Comparison of ENCODE assay signal across 9 mouse cellular contexts in the genomic region with DNA sequence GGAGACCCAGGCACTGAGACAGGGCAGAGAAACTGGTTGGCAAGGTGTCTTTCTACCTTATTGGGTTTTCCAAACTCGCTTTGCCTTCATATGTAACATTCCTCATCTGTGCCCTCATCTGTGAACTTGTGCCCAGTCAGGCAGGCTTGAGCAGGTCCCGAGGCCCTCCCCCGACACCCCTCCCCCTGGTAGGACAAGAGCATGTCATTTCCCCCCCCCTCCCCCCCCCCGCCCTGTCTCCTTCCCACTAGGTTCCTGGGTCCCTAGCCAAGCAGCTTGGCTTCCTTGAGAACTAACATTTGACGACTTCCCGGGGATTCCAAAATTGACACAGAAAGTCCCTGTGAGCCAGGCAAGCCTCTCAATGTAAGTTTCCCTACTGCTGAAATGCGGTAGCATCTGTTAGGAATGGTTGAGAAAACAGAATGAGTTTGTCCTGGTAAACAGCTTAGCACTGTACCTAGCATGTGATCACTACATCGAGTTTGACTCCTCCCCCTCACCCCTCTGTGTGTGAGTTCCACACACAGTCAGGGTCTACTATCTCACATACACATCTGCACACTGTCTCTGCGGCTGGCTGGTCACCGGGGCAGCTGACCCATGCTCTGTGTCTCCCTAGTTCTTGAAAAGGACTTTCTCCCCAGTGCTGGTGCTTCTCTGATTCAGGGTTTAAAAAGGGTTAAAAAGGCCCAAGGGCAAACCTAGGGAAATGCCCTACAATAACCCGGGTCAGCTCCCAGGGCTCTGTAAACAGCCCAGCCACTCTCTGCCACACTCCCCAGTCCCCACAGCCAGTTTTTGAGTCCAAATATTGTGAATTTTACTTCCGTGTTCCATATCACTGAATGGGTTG. TPM values are rescaled to one million over a fixed set of nuclear protein-coding genes. Genes with fewer than 3 reads are reported as not detected.
A peak's percentile ranks its signal among the peaks of the same experiment; 100 is the strongest.
DNase-seq lines count a peak whose midpoint lies in the region; ATAC-seq and TF ChIP-seq lines count a peak whose summit lies in the region.
"Had no signal": no experiment of that assay in that cellular context is flagged by ENCODE, and none has a peak within 500 bp of the region (broad histone marks: within the 10 kb centered on the region; RNA-seq: fewer than 3 reads in every experiment).

No protein-coding gene starts in this region.

- DNase-seq in forebrain, embryonic 10.5 days (ENCODE audit: extremely low spot score, low spot score): no peak
- no peak for DNase-seq in thymus, adult 2 months
- DNase-seq in thymus, postnatal 36 days: no peak
- peak; percentile 67 for DNase-seq in yolk sac, embryonic 10.5 days (ENCODE audit: low spot score)
- DNase-seq in thymus, postnatal 25 days: no peak

- TF ChIP-seq POLR2A in thymus, adult 2 months (IDR thresholded peaks at IDR 0.05; ENCODE audit: control insufficient read depth, extremely low read depth, insufficient read depth, low read length, poor library complexity): no peak

- H3K4me1 ChIP-seq in forebrain, embryonic 10.5 days: peaks cover 42% of the 10 kb centered on the region
- H3K4me1 ChIP-seq in forebrain, embryonic 15.5 days: 0 out of 2 replicates have a peak, but pooled peaks cover 9% of the 10 kb centered on the region
- H3K4me1 ChIP-seq in thymus, adult 2 months (replicated peaks; ENCODE audit: control insufficient read depth, insufficient read depth, low read length): peaks cover 19% of the 10 kb centered on the region
- H3K4me1 ChIP-seq in liver, embryonic 12.5 days: peaks cover 34% of the 10 kb centered on the region
- peaks cover 2% of the 10 kb centered on the region; the same call in 1 of the 2 replicates for H3K4me1 ChIP-seq in hindbrain, embryonic 16.5 days (ENCODE audit: control insufficient read depth, insufficient read depth, low read depth, low read length)

- H3K27me3 ChIP-seq in forebrain, embryonic 10.5 days (ENCODE audit: poor library complexity, severe bottlenecking): peaks cover 4% of the 10 kb centered on the region; the same call in 1 of the 2 replicates
- H3K27me3 ChIP-seq in forebrain, embryonic 15.5 days: no peaks in the 10 kb centered on the region
- H3K27me3 ChIP-seq in thymus, adult 2 months (ENCODE audit: control insufficient read depth, insufficient read depth, low read length): no peaks in the 10 kb centered on the region
- peaks cover 13% of the 10 kb centered on the region for H3K27me3 ChIP-seq in liver, embryonic 12.5 days (replicated peaks)
- no peaks in the 10 kb centered on the region for H3K27me3 ChIP-seq in hindbrain, embryonic 16.5 days (replicated peaks; ENCODE audit: control insufficient read depth, insufficient read depth, low read length)

- H3K9me3 ChIP-seq in forebrain, embryonic 10.5 days: no peaks in the 10 kb centered on the region
- H3K9me3 ChIP-seq in forebrain, embryonic 15.5 days: no peaks in the 10 kb centered on the region
- H3K9me3 ChIP-seq in liver, embryonic 12.5 days (replicated peaks): no peaks in the 10 kb centered on the region
- no peaks in the 10 kb centered on the region for H3K9me3 ChIP-seq in hindbrain, embryonic 16.5 days (ENCODE audit: control insufficient read depth, low read length)

- 56% methylated on average over 11 of the region's 12 CpGs for WGBS in forebrain, embryonic 10.5 days
- 61% methylated on average over 12 of the region's 12 CpGs for WGBS in forebrain, embryonic 15.5 days
- 70% methylated on average over 12 of the region's 12 CpGs for WGBS in thymus, adult 2 months
- WGBS in liver, embryonic 12.5 days (ENCODE audit: insufficient replicate concordance): 22% methylated on average over 12 of the region's 12 CpGs
- WGBS in hindbrain, embryonic 16.5 days: 46% methylated on average over 12 of the region's 12 CpGs

- no peak for ATAC-seq in forebrain, embryonic 15.5 days (replicated peaks)
- peak; percentile 60 for ATAC-seq in liver, embryonic 12.5 days
- ATAC-seq in hindbrain, embryonic 16.5 days: no peak

- H3K9ac ChIP-seq in forebrain, embryonic 15.5 days (replicated peaks): no peak overlapping the region
- H3K9ac ChIP-seq in liver, embryonic 12.5 days: no peak overlapping the region
- H3K9ac ChIP-seq in hindbrain, embryonic 16.5 days (ENCODE audit: low read depth, low read length): no peak overlapping the region

- H3K36me3 ChIP-seq in forebrain, embryonic 10.5 days (replicated peaks): no peaks in the 10 kb centered on the region
- H3K36me3 ChIP-seq in forebrain, embryonic 15.5 days: no peaks in the 10 kb centered on the region
- H3K36me3 ChIP-seq in thymus, adult 2 months (ENCODE audit: control insufficient read depth, insufficient read depth, low read length): no peaks in the 10 kb centered on the region
- H3K36me3 ChIP-seq in liver, embryonic 12.5 days: no peaks in the 10 kb centered on the region
- no peaks in the 10 kb centered on the region for H3K36me3 ChIP-seq in hindbrain, embryonic 16.5 days (ENCODE audit: control insufficient read depth, insufficient read depth, low read length)

- H3K27ac ChIP-seq in forebrain, embryonic 10.5 days: 0 out of 2 replicates have a peak overlapping the region, but pooled peaks have one; percentile 25
- H3K27ac ChIP-seq in forebrain, embryonic 15.5 days (replicated peaks): no peak overlapping the region
- 0 out of 2 replicates have a peak overlapping the region, but pooled peaks have one; percentile 21 for H3K27ac ChIP-seq in thymus, adult 2 months (ENCODE audit: control insufficient read depth, insufficient read depth, low read length)
- peak overlapping the region; percentile 58 for H3K27ac ChIP-seq in liver, embryonic 12.5 days
- H3K27ac ChIP-seq in hindbrain, embryonic 16.5 days (ENCODE audit: low read depth, low read length): no peak overlapping the region
- H3K27ac ChIP-seq: left cerebral cortex, adult 2 months had no signal

- no peak overlapping the region for H3K4me2 ChIP-seq in forebrain, embryonic 15.5 days (replicated peaks)
- H3K4me2 ChIP-seq in liver, embryonic 12.5 days: peak overlapping the region; percentile 11
- no peak overlapping the region for H3K4me2 ChIP-seq in hindbrain, embryonic 16.5 days (ENCODE audit: low read length)

- no peak for TF ChIP-seq CTCF in thymus, adult 2 months (IDR thresholded peaks at IDR 0.05; ENCODE audit: borderline replicate concordance, control insufficient read depth, extremely low read depth, insufficient read depth, low read length, poor library complexity)

- no peak overlapping the region for H3K4me3 ChIP-seq in forebrain, embryonic 10.5 days
- no peak overlapping the region for H3K4me3 ChIP-seq in forebrain, embryonic 15.5 days
- no peak overlapping the region for H3K4me3 ChIP-seq in thymus, adult 2 months (ENCODE audit: control insufficient read depth, insufficient read depth, low read length)
- H3K4me3 ChIP-seq in liver, embryonic 12.5 days: no peak overlapping the region
- no peak overlapping the region for H3K4me3 ChIP-seq in hindbrain, embryonic 16.5 days (ENCODE audit: low read length)
- H3K4me3 ChIP-seq: left cerebral cortex, adult 2 months had no signal

RNA-seq across cellular contexts. Expression of gene Rab20, which starts 20.3 kb away (rescaled TPM):
- 1.4 and 1.7 TPM in 2 replicates for polyA plus RNA-seq in forebrain, embryonic 10.5 days (2016; fragmentation: Nextera tagmentation; extraction: Ambion mirVana)
- polyA plus RNA-seq in forebrain, embryonic 15.5 days (2015; fragmentation: Nextera tagmentation; extraction: Ambion mirVana): 0.91 and 1.2 TPM in 2 replicates
- polyA plus RNA-seq in thymus, adult 2 months (2012; rRNA removed): 9.6 and 15.0 TPM in 2 replicates
- 3.8 and 3.9 TPM in 2 replicates for polyA plus RNA-seq in liver, embryonic 12.5 days (2016; fragmentation: Nextera tagmentation; extraction: Ambion mirVana)
- polyA plus RNA-seq in hindbrain, embryonic 16.5 days (2015; fragmentation: Nextera tagmentation; extraction: Ambion mirVana): 1.5 and 1.6 TPM in 2 replicates

RNA-seq across cellular contexts. Expression of gene Naxd, which starts 39.1 kb away (rescaled TPM):
- 112 and 113 TPM in 2 replicates for polyA plus RNA-seq in forebrain, embryonic 10.5 days (2016; fragmentation: Nextera tagmentation; extraction: Ambion mirVana)
- 161 and 166 TPM in 2 replicates for polyA plus RNA-seq in forebrain, embryonic 15.5 days (2015; fragmentation: Nextera tagmentation; extraction: Ambion mirVana)
- polyA plus RNA-seq in thymus, adult 2 months (2012; rRNA removed): 162 and 168 TPM in 2 replicates
- polyA plus RNA-seq in liver, embryonic 12.5 days (2016; fragmentation: Nextera tagmentation; extraction: Ambion mirVana): 44.6 and 52.1 TPM in 2 replicates
- polyA plus RNA-seq in hindbrain, embryonic 16.5 days (2015; fragmentation: Nextera tagmentation; extraction: Ambion mirVana): 133 and 146 TPM in 2 replicates

Comparison
In these comparisons a context has a peak if more than half of its experiments do, and no peak if none do; other contexts are left out.
1. H3K27ac ChIP-seq: peak in forebrain, embryonic 10.5 days (single experiment), thymus, adult 2 months (single experiment) and liver, embryonic 12.5 days (single experiment); none in forebrain, embryonic 15.5 days (single experiment) and hindbrain, embryonic 16.5 days (single experiment).